Mouse (Mus musculus) heart, postnatal 4 days (tissue): Measurements from ENCODE around the gene Actr2. TPM values are rescaled to one million over a fixed set of nuclear protein-coding genes. Genes with fewer than 3 reads are reported as not detected.
"Not testable (repeated sequence)": the region's sequence is repeated elsewhere in the genome, so short reads cannot be mapped to it uniquely, and the experiment has no call there.

Source experiments
- DNase-seq: peaks from one replicate; pipeline ENCODE4 v3.0.0; 2021
- total RNA-seq, 2 experiments: library from RNA; stranded (reverse); gene quantifications; 2 replicates each; pipeline ENCODE4 v1.2.3; 2021

The Actr2 gene
- total RNA-seq, 2 experiments from 2014 or later: 109 TPM

DNA sequence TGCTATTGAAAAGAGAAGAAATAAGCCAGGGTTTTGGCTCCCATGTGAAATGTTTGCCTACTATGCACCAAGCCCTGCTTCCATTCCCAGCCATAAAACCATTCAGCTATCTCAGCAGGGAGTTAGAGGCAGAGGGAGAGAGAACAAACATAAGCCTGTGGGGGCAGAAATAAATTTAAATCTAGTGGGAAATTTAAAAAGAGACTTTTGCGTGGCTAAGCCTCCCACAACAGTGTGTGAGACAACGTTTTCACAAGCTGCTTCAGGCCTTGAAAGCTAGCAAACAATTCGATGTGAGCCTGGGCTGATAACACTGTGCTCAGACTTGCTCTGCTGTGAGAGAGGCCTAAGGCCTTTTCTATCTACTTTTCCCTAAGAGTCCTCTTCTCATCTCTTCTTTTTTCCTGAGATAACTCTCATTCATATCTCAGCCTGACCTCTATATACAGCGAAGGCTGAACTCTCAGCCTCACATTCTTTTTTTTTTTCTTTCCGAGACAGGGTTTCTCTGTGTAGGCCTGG lies 3.4 kb upstream of the Actr2 start:
- no peak for DNase-seq

GRCm38 (mm10) chr11:20112006-20112740 lies 540 bp downstream of the Actr2 start:
- peak; percentile 83 for DNase-seq

DNA sequence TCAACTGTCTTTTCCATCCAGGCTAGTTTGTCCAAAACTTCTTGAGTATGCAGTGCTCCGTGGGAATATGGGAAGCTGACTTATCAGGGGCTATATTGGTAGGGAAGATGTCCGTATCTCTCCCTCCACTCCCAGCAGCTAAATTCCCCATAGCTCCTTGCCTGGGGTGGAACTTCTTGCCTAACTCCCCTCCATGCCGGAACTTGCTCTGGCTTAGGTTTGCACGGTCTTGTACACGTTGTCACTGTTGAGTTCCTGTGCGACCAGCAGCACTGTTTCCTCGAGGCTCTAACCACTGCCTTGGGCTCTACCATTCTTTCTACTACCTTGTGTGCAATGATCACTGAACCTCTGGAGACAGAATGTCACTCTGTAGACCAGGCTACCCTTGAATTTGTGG lies 4.6 kb downstream of the Actr2 start:
- DNase-seq: no peak

DNA sequence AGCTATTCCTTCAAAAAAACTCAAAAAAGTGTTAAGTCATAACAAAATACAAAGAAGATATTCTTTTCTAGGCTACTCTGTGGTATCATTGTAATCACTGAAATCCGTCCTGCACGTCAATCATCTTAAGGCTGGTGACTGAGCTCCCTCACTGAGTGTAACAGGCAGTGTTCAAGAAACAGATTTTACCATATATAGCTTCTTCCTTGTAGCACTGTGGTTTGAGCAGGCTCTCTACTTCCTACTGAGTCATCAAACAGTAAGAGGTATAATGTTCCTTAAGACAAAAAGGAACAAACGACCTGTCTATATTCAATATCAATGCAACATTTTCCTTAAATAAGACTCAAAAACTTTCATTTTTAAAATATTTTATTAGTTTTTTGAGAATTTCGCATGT lies 5.0 kb downstream of the Actr2 start:
- DNase-seq: no peak

DNA sequence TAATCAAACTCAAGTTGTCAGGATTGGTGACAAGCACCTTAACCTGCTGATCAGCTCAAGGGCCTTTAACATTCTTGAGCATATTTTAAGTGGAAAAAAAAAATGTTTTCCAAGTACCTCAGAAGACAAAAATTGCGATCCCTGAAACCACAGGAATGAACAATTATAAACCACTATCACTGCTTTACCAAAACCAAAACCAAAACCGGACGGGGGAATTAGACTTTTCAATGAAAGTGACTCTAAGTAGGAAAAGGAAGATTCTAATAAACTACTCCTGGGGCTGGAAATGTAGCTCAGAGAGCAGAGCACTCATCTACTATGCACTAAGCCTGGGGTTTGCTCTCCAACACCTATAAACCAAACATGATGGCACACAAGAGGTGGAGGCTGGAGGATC lies 5.8 kb downstream of the Actr2 start:
- DNase-seq: no peak

DNA sequence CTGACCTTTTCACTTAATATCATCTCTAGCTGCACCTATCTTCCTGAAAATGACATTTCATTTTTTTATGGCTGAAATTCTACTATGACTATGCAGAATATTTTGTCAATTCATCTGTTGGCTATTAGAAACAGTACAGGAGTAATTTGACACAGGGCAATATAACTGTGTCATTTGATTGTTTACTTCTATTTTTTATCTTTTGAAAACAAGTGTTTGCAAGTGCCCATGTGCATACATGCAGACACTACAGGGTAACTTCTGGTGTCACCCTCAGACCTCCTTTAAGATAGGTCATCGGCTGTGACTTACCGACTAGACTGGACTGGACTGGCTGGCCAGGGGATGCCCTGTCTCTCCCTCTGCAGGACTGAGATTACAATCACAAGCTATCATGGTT lies 8.8 kb downstream of the Actr2 start:
- no peak for DNase-seq

DNA sequence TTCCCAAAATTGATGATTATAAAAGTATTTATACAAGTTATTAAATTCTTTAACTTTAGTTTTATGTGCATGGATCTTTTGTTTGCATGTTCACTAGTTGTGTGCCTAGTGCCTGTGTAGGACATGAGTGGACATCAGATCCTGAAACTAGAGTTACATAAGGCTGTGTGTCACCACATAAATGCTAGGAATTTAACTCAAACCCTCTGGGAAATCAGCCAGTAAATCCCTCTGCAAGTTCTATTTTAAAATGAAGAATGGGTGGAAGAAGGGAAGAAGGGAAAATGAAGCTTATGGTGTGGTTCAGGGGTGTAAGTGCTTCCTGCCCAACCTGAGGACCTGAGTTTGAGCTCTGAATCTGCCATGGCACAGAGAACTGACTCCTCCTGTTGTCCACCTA lies 26.4 kb downstream of the Actr2 start:
- no peak for DNase-seq

DNA sequence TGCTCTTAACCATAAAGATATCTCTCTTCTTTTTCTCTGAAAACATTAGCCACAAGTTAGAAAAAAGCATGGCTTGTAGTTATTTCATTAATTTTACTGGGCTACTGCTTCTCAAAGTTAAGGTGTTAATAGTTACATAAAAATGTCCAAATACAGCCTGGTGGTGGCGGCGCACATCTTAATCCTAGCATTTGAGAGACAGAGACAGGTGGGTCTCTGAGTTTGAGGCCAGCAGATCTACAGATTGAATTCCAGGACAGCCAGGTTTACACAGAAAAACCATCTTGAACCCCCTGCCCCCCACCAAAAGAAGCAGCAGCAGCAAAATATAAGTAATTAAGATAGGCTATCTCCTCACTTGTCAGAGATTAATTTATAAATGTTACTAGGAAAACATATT lies 27.1 kb downstream of the Actr2 start:
- DNase-seq: no peak

GRCm38 (mm10) chr11:20075415-20075814 lies 37.3 kb downstream of the Actr2 start:
- DNase-seq: no peak

DNA sequence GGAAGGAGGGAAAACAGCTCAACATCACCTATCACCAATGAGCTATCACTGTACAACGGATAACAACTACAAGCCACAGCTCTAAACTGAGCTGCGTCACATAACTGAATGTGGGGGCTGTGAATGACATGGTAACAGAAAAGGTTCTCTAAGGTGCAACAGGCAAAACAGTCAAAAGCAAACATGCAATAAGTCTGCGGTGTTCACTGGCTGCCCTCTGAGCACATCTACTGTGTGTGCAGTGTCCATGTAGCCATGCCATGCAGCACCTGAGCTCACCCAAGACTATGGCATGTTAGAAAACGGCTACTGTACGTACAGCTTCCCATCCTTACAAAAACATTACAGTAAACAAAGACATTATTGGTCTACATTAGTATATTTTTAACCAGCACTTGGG lies 39.9 kb downstream of the Actr2 start:
- no peak for DNase-seq

DNA sequence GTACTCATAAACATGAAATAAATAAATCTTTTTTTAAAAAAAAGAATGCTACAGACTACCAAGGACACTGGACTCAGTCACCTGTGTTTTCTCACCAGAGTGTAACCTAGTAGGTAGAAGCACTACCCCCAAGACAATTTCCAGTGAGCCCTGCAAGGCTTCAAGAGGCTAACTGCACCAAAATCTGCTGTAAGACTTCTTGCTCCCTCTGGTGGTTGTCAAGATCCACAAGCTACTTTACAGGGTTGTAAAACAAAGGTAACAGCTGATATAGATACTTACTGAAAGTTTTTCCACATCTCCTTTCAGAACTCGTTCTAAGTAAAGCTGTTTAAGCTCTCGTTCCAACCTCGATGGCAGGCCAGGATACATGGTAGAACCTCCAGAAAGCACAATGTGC lies 40.5 kb downstream of the Actr2 start:
- DNase-seq: peak; percentile 22

GRCm38 (mm10) chr11:20068346-20069004 lies 44.2 kb downstream of the Actr2 start:
- DNase-seq: no peak

- DNase-seq: no peak
These were observed 45.2 kb downstream of the Actr2 start for GRCm38 (mm10) chr11:20067521-20067920.

- no peak for DNase-seq
These were observed 46.6 kb downstream of the Actr2 start for GRCm38 (mm10) chr11:20066106-20066505.

DNA sequence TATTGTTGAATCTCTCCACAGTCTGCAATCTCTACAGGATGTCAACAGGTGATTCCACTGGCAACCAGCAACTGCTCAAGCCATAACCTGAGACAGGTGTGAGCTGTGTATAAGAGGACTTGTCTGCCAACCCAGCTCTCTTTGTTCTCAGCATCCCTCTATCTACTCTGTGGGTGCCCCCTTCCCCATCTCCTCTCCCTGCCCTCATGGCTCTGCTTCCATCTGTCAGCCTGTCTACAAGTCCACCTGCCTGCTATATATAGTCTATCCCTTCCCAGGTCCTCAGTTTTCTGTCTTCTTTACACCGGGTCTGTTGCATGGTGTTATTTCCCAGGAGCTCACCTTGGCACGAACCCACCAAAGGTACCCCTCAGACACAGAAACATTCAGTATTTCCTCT lies 47.8 kb downstream of the Actr2 start:
- DNase-seq: no peak

DNA sequence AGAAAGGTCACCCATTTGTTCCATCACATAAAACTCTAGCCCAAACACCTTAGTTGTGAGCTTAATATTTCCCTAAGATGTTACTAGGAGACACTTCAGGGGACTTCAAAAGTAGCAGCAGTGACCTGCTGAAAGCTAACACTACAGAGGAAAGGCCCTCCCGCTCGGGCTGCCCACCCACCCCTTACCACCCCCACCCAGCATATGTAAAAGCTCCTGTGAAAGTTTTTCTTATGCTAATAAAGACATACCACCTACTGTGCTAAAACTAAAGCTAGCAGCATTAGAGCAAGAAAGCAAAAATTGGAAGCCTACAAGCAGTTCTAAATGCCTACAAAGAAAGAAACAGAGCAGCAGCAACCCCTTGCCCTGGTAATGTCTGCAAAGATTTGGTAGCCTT lies 48.6 kb downstream of the Actr2 start:
- DNase-seq: not testable (repeated sequence)

DNA sequence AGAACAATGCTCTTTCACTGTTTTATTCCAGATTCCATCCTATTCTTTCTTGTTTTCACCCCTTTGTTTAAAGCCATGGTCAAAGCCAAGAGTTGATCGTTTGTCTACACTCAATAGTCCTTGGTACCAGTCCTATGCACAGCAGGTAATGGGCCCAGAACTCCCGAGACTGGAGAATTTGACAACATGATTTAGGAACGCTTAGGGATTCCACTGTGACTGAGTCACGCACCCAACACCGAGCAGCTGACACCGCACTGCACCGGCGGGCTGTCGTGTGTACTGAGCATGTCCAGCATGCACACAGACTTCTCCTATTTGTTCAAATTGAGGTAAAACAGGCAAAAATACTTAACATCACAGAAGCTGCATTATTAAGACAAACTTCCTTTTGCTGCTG lies 49.9 kb downstream of the Actr2 start:
- not testable (repeated sequence) for DNase-seq

- no peak for DNase-seq
These were observed 53.0 kb downstream of the Actr2 start for GRCm38 (mm10) chr11:20059736-20060135.

DNA sequence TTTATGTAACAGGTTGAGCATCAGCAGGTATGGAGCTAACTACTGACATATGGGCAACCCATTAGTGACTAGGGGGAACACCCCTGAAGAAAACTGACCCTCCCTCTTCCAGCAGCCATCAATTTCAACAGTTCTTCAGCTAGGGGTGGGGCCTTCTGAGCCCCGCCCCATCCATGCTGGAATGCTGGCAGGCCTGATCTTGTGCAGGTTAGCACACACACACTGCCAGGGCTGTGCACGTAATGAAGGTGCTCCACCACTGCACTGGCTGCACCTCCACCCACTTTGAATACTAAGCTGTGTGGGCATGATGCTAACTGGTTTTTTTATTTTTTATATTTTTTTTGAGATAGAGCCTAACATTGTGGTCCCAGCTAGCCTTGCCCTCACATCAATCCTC lies 55.3 kb downstream of the Actr2 start:
- DNase-seq: no peak

DNA sequence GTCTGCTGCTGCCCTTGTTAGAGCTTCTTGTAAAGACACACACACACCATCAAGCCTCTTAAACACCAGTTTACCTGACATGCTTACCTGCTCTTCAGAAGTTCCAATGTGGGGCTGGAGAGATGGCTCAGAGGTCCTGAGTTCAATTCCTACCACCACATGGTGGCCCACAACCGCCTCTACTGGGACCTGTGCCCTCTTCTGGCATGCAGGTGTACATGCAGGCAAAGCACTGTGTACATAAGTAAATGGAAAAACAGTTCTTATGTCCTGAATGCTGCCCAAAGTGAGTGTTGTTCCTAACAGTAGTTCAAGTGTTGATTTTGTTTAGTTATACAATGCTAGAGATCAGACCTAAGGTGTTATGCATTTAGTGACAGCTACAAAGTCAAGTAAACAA lies 56.5 kb downstream of the Actr2 start:
- no peak for DNase-seq

DNA sequence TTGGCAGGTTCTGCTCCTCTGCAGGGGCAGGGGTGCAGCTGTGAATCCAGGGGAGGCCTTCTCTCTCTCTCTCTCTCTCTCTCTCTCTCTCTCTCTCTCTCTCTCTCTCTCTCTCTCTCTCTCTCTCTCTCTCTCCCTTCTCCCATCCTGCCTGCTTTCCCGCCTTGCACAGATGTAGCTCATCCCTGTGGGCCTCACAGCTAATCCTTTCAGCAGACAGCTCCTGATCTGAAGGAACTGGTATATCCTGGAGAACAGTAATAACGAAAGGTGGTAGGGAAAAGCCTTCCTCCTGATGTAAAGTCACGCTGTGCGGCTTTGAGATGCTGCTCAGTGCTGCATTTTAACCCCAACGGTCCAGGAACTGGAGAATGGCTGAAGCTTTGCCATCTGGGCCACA lies 58.1 kb downstream of the Actr2 start:
- DNase-seq: no peak

GRCm38 (mm10) chr11:20053951-20054350 lies 58.8 kb downstream of the Actr2 start:
- no peak for DNase-seq

- DNase-seq: no peak
These were observed 59.7 kb downstream of the Actr2 start for GRCm38 (mm10) chr11:20052814-20053536.

GRCm38 (mm10) chr11:20045586-20045985 lies 67.1 kb downstream of the Actr2 start:
- no peak for DNase-seq
